Mouse (Mus musculus) megakaryocyte progenitor cell, adult 5-6 weeks (primary cell): ENCODE data around the gene Cyp26b1. TPM values are rescaled to one million over a fixed set of nuclear protein-coding genes. Genes with fewer than 3 reads are reported as not detected.
A peak's percentile ranks its signal among the peaks of the same experiment; 100 is the strongest.

Source experiments
- ATAC-seq: replicated peaks from 2 replicates; pipeline ENCODE4 v1.8.0; 2016; ENCODE audit warnings: mild to moderate bottlenecking, moderate TSS enrichment, inconsistent platforms; ENCODE audit not compliant: poor library complexity
- total RNA-seq, 2 experiments: library from RNA; stranded (forward) in 1 of 2; stranded (reverse) in 1 of 2; fragments of 157-497, 149-512 nt in 1 of 2; fragments of 200-1000 nt in 1 of 2; gene quantifications; 2 replicates each; pipeline versions ENCODE4 v1.2.3 to v1.2.4; 2015 to 2017

The Cyp26b1 gene
- total RNA-seq, 2 experiments from 2014 or later = not detected

- ATAC-seq = no peak
Observed at GRCm38 (mm10) chr6:84588221-84588894, 5.3 kb downstream of the Cyp26b1 start.

DNA sequence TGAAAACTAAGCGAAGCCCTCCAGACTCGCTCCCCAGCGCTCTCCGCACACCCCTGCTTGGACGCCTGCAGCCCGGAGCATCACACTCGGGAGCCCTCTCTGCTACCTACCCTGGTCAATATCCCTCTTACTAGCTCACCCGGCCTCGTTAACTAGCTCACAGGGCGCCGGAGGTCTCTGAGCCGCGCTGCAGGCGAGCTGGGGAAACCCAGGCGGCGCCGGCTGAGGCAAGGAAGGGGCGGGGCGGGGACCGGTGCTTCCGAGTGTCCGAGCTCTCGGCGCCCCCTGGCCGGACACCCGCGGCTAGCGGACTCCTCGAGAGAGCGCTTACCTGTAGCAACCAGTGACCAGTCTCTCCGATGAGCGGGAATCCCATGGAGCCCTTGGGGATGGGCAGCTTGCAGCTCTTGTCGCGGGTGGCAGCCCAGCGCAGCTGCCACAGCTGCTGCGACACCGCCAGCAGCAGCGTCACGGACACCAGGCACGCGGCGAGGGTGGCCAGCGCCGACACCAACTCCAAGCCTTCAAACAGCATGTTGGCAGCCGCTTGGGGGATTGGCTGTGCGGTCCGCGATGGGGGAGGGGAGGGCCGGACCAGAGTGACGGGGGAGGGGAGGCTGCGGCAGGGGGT lies 6.1 kb downstream of the Cyp26b1 start:
- ATAC-seq = 0 out of 2 replicates have a peak, but pooled peaks have one; percentile 12

GRCm38 (mm10) chr6:84586551-84587200 lies 7.0 kb downstream of the Cyp26b1 start:
- ATAC-seq = no peak

DNA sequence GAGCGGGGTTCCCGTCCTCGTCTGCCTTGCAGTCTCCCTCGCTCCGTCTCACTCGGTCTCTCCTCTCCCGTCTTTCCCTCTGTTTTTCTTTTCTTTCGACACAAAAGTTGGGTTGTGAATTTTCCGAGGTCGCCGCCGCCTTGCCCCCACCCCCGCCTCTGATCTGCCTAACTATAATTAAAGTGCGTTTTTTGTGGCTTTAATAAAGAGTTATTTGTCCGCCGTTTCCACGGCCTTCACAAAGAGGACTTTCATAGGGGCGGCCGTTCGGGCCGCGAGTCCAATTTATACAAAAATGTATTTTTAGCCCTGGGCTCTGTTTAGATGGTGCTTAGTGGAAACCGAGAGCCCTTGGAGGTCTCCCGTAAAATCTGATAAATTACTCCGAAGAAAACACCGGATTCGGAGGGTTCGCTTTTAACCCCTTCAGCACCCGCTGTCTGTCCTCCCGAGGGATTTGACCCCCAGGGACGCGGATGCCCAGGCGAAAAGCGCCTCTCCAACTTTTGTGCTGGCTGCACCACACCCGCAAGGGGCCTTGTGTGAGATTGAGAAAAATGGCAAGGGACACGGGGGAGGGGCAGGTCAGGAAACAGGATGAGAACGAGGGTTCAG lies 7.9 kb downstream of the Cyp26b1 start:
- ATAC-seq = no peak

- ATAC-seq = no peak
Observed at GRCm38 (mm10) chr6:84584783-84585685, 8.7 kb downstream of the Cyp26b1 start.

DNA sequence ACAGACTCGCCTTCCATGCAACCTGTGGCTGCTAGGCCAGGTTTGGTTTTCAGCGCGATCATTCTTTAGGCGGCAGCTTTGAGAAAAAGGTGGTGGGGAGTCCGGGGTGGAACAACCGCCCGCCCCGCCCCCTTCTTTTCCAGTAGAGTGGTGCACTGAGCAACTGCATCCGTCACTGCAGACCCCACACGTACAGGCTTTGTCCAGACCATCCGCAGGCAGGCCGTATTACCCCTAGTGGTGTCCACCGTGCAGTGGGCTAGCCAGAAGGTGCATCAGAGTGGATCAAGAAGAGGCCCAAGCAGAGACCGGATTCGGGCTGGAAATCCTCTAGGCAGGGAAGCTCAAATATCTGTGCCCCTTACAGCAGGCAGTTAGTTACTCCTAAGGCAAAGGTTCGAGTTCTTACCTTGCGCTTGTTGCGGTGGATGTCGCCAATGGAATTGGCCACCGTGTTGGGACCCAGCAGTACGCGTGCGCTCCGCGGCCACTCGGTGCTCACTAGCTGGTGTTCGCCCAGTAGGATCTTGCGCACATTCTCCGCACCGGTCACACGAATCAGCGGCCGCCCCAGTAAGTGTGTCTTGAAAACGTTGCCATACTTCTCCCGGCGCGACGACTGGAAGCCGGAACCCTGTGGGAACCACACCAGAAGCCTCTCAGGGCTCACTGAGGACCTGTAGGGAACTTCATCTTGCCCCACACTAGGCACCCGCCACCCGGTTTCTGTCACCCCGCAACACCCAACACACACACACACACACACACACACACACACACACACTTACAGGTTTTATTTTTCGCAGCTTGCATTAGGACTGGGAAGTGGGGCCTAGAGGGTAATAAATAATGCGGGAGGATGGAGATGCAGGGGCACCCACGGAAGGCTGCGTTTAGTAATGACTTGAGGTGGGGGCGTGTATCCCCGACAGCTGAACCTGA lies 9.6 kb downstream of the Cyp26b1 start:
- ATAC-seq = 0 out of 2 replicates have a peak, but pooled peaks have one; percentile 6

DNA sequence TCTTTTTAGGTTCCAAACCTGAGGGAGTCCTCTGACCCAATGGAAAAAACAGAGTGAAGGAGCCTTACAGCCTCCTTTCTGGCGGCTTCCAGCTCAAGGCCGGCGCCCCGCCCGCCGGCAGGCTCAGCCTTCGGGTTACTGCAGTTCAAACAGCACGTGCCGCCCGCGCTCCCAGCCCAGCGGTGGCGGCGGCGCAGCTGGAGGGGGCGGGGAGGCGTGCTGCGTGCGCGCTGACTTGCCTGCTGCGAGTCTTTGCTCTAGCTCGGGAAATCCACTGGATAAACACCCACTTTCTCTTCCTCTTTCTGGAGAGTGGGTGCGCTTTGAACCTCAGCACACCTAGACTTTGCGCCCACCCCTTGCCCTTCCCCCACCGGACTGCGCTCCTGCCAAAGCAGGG lies 10.3 kb downstream of the Cyp26b1 start:
- peak; percentile 75 for ATAC-seq

DNA sequence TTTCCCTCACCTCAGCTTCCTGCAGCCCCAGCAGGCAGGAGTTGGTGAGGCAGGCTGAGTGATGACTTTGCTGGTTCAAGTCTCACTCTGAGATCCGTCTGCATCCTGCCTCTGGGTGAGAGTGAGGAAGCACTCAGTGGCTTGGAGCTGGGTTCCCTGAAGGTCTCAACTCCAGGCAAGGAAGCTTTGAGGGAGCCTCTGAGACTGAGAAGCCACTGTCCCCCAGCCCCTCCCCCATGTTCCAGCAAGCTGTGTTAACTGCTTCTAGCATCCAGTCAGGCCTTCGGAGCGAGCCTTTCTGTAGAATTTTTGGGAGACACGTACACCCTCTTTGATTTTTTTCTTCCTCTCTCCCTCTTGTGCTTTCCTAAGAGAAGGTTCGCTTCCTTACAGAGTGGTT lies 10.9 kb downstream of the Cyp26b1 start:
- no peak for ATAC-seq

- ATAC-seq = no peak
Observed at GRCm38 (mm10) chr6:84581833-84582445, 11.8 kb downstream of the Cyp26b1 start.

- ATAC-seq = no peak
Observed at GRCm38 (mm10) chr6:84580979-84581832, 12.5 kb downstream of the Cyp26b1 start.

GRCm38 (mm10) chr6:84579508-84579907 lies 14.2 kb downstream of the Cyp26b1 start:
- ATAC-seq = no peak

GRCm38 (mm10) chr6:84578928-84579327 lies 14.8 kb downstream of the Cyp26b1 start:
- ATAC-seq = peak; percentile 47

DNA sequence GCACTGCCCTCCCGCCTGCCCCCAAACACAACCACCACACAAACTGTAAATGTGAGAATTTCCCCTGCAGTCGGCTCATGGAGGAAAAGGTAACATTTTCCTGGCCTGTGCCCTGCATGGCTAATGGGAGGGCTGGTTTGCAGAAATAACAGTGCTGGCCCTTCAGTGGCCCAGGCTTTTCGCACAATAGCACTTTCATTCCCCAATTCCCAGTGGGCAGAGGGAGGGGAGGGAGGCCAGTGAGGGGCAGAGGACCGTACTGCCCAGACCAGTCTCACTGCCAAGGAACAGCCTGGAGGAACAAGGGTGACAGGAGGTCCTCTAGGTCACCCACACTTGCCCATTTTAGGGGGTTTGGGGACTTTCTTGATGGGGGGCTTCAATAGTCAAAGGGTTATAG lies 15.8 kb downstream of the Cyp26b1 start:
- no peak for ATAC-seq

- ATAC-seq = peak; percentile 45
Observed at GRCm38 (mm10) chr6:84573905-84574660, 19.6 kb downstream of the Cyp26b1 start.

DNA sequence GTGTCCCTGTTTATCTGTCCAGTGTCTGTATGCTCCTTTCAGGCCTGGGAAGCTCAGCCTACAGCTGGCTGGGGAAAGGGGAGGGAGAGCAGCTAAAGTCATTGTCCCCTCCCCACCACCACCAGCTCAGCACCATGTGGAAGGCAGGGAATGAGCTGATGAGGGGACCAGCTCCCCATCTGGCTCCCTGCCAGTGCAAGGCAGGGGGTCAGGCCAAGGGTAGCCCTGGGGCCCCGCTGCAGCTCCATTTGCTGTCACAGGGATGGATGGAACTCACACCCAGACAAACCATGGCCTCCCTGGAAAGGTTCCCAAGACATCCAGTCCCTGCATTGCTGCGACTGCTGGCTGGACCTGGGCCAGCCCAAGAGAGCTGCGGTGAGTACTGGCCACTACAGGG lies 23.7 kb downstream of the Cyp26b1 start:
- no peak for ATAC-seq

DNA sequence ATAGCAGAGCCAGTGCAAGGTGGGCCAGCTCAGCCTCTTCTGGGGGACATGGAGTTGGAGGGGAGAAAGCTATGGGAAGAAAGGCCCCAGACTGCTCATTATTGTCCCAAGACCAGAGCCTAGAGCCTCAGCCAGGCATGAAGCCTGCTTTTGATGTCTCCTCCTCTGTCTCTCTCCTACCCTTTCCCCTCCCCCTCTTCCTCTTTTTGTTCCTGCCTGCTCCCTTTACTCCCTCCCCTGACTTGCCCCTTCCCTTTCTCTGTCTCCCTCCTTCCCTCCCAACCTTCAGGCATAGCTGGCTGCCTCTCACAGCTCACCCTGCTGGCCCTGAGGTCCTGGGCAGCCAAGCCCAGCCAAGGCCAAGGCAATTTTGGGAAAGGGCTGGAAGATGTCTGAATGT lies 24.1 kb downstream of the Cyp26b1 start:
- ATAC-seq = peak; percentile 71

DNA sequence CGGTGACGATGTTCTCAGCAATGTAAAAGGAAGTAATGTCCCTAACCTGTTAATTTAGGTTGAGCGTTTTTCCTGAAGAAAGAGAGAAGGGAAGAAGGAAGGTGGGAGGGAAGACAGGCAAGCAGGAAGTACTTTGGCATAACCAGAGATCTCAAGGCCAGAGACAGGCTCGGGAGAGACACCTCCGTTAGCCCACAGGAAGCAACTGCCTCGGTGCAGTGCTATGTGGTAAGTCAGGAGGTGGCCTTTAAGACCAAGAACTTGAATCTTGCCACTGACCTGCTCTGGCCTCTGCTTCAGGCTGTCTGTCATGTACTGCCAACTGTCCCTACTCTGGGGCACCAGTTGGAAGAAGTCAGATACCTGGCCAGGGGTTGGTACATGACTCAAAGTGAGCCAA lies 24.8 kb downstream of the Cyp26b1 start:
- peak; percentile 69 for ATAC-seq
